Mouse (Mus musculus) retina, postnatal 7 days (tissue): ENCODE data around the gene Nmt2.

Experiments
- DNase-seq: peaks from one replicate; pipeline ENCODE4 v3.0.0-alpha.2; 2012; ENCODE audit warnings: low read depth, low spot score

Nmt2 gene

GRCm38 (mm10) chr2:3326547-3326946 lies 42.5 kb downstream of the Nmt2 start:
- no peak for DNase-seq

- DNase-seq: peak; percentile 45
These were observed 43.3 kb downstream of the Nmt2 start for GRCm38 (mm10) chr2:3327351-3327750.

GRCm38 (mm10) chr2:3331071-3331703 lies 47.2 kb downstream of the Nmt2 start:
- no peak for DNase-seq

- DNase-seq: no peak
These were observed 48.0 kb downstream of the Nmt2 start for GRCm38 (mm10) chr2:3332056-3332455.

GRCm38 (mm10) chr2:3332484-3333242 lies 48.7 kb downstream of the Nmt2 start, which contains the start of gene Rpp38:
TSS of gene Rpp38 (minus strand) at chr2:3332643.
- peak; percentile 94 for DNase-seq

GRCm38 (mm10) chr2:3333761-3334160 lies 49.7 kb downstream of the Nmt2 start:
- DNase-seq: no peak

- peak; percentile 57 for DNase-seq
These were observed 51.7 kb downstream of the Nmt2 start, which contains the start of gene Acbd7 for GRCm38 (mm10) chr2:3335611-3336301. TSS of gene Acbd7 (plus strand) at chr2:3336168.

GRCm38 (mm10) chr2:3348422-3348821 lies 64.4 kb downstream of the Nmt2 start:
- no peak for DNase-seq

GRCm38 (mm10) chr2:3348919-3349318 lies 64.9 kb downstream of the Nmt2 start:
- DNase-seq: peak; percentile 45

- no peak for DNase-seq
These were observed 69.1 kb downstream of the Nmt2 start for GRCm38 (mm10) chr2:3353160-3353559.

GRCm38 (mm10) chr2:3355793-3356192 lies 71.8 kb downstream of the Nmt2 start:
- no peak for DNase-seq

- no peak for DNase-seq
These were observed 72.3 kb downstream of the Nmt2 start for GRCm38 (mm10) chr2:3356311-3356710.

GRCm38 (mm10) chr2:3357887-3358286 lies 73.9 kb downstream of the Nmt2 start:
- DNase-seq: no peak

- DNase-seq: no peak
These were observed 77.1 kb downstream of the Nmt2 start for GRCm38 (mm10) chr2:3361067-3361466.

- DNase-seq: peak; percentile 11
These were observed 81.1 kb downstream of the Nmt2 start for GRCm38 (mm10) chr2:3365127-3365526.
